Mouse (Mus musculus): Measurements from ENCODE around the gene Pitpnc1.

The Pitpnc1 gene

GRCm38 (mm10) chr11:107408886-107409285 lies 61.6 kb downstream of the Pitpnc1 start:
- DNase-seq (ENCODE audit: low spot score): no peak

GRCm38 (mm10) chr11:107407698-107408097 lies 62.8 kb downstream of the Pitpnc1 start:
- no peak for DNase-seq (ENCODE audit: low spot score)

GRCm38 (mm10) chr11:107405606-107406333 lies 64.7 kb downstream of the Pitpnc1 start:
- DNase-seq (ENCODE audit: low spot score): no peak

GRCm38 (mm10) chr11:107403309-107403708 lies 67.2 kb downstream of the Pitpnc1 start:
- no peak for DNase-seq (ENCODE audit: low spot score)

- no peak for DNase-seq (ENCODE audit: low spot score)
Observed at GRCm38 (mm10) chr11:107401839-107402590, 68.5 kb downstream of the Pitpnc1 start.

- no peak for DNase-seq (ENCODE audit: low spot score)
Observed at GRCm38 (mm10) chr11:107400826-107401225, 69.7 kb downstream of the Pitpnc1 start.

GRCm38 (mm10) chr11:107400005-107400404 lies 70.5 kb downstream of the Pitpnc1 start:
- no peak for DNase-seq (ENCODE audit: low spot score)

GRCm38 (mm10) chr11:107397326-107397998 lies 73.0 kb downstream of the Pitpnc1 start:
- no peak for DNase-seq (ENCODE audit: low spot score)

GRCm38 (mm10) chr11:107394245-107394644 lies 76.3 kb downstream of the Pitpnc1 start:
- no peak for DNase-seq (ENCODE audit: low spot score)

- no peak for DNase-seq (ENCODE audit: low spot score)
Observed at GRCm38 (mm10) chr11:107393828-107394165, 76.7 kb downstream of the Pitpnc1 start.

GRCm38 (mm10) chr11:107393154-107393827 lies 77.2 kb downstream of the Pitpnc1 start:
- no peak for DNase-seq (ENCODE audit: low spot score)

- no peak for DNase-seq (ENCODE audit: low spot score)
Observed at GRCm38 (mm10) chr11:107390540-107390939, 80.0 kb downstream of the Pitpnc1 start.

- no peak for DNase-seq (ENCODE audit: low spot score)
Observed at GRCm38 (mm10) chr11:107390001-107390400, 80.5 kb downstream of the Pitpnc1 start.

- no peak for DNase-seq (ENCODE audit: low spot score)
Observed at GRCm38 (mm10) chr11:107386481-107386880, 84.0 kb downstream of the Pitpnc1 start.

GRCm38 (mm10) chr11:107385306-107385705 lies 85.2 kb downstream of the Pitpnc1 start:
- DNase-seq (ENCODE audit: low spot score): no peak

- DNase-seq (ENCODE audit: low spot score): no peak
Observed at GRCm38 (mm10) chr11:107383985-107384384, 86.5 kb downstream of the Pitpnc1 start.

- DNase-seq (ENCODE audit: low spot score): no peak
Observed at GRCm38 (mm10) chr11:107379965-107380364, 90.5 kb downstream of the Pitpnc1 start.

GRCm38 (mm10) chr11:107379089-107379845 lies 91.2 kb downstream of the Pitpnc1 start:
- DNase-seq (ENCODE audit: low spot score): no peak

- DNase-seq (ENCODE audit: low spot score): no peak
Observed at GRCm38 (mm10) chr11:107377326-107377725, 93.2 kb downstream of the Pitpnc1 start.

- DNase-seq (ENCODE audit: low spot score): peak; percentile 87
Observed at GRCm38 (mm10) chr11:107376272-107376671, 94.2 kb downstream of the Pitpnc1 start.

GRCm38 (mm10) chr11:107375816-107376215 lies 94.7 kb downstream of the Pitpnc1 start:
- DNase-seq (ENCODE audit: low spot score): no peak

GRCm38 (mm10) chr11:107373569-107373968 lies 96.9 kb downstream of the Pitpnc1 start:
- DNase-seq (ENCODE audit: low spot score): no peak
